Mouse (Mus musculus) cerebellum, adult 9-10 months (tissue): ENCODE measurements around the gene Nfkbie.
A peak's percentile ranks its signal among the peaks of the same experiment; 100 is the strongest.

Source experiments
- DNase-seq: peaks from one replicate; pipeline ENCODE4 v3.0.0; 2022

Nfkbie gene

GRCm38 (mm10) chr17:45544001-45544872 is 11.3 kb upstream of the Nfkbie start:
- peak; percentile 75 for DNase-seq

- peak; percentile 61 for DNase-seq
These were observed 10.6 kb upstream of the Nfkbie start for GRCm38 (mm10) chr17:45544873-45545277.

GRCm38 (mm10) chr17:45545278-45545961 is 10.1 kb upstream of the Nfkbie start:
- DNase-seq, result peak; percentile 63

- peak; percentile 80 for DNase-seq
These were observed 8.6 kb upstream of the Nfkbie start for GRCm38 (mm10) chr17:45546941-45547340.

- DNase-seq, result peak; percentile 84
These were observed 7.9 kb upstream of the Nfkbie start for GRCm38 (mm10) chr17:45547461-45548190.

GRCm38 (mm10) chr17:45548541-45549512 is 6.7 kb upstream of the Nfkbie start:
- DNase-seq, result peak; percentile 90

GRCm38 (mm10) chr17:45549617-45550181 is 5.8 kb upstream of the Nfkbie start, which contains the start of gene Tmem151b:
Gene Tmem151b, minus strand, starts transcription at chr17:45549677.
- peak; percentile 81 for DNase-seq

GRCm38 (mm10) chr17:45550253-45550652 is 5.2 kb upstream of the Nfkbie start:
- peak; percentile 69 for DNase-seq

GRCm38 (mm10) chr17:45551249-45551796 is 4.2 kb upstream of the Nfkbie start:
- no peak for DNase-seq

- DNase-seq, result peak; percentile 94
These were observed 3.6 kb upstream of the Nfkbie start for GRCm38 (mm10) chr17:45551816-45552451.

GRCm38 (mm10) chr17:45553065-45553464 is 2.4 kb upstream of the Nfkbie start:
- no peak for DNase-seq

- DNase-seq, result peak; percentile 44
These were observed 1.1 kb upstream of the Nfkbie start for GRCm38 (mm10) chr17:45554420-45554819.

- peak; percentile 55 for DNase-seq
These were observed 595 bp downstream of the Nfkbie start for GRCm38 (mm10) chr17:45556107-45556489.

GRCm38 (mm10) chr17:45556514-45557245 is 1.2 kb downstream of the Nfkbie start:
- no peak for DNase-seq

- no peak for DNase-seq
These were observed 1.8 kb downstream of the Nfkbie start for GRCm38 (mm10) chr17:45557246-45557824.

GRCm38 (mm10) chr17:45557998-45558862 is 2.7 kb downstream of the Nfkbie start:
- peak; percentile 55 for DNase-seq

- peak; percentile 84 for DNase-seq
These were observed 4.4 kb downstream of the Nfkbie start for GRCm38 (mm10) chr17:45559732-45560525.

GRCm38 (mm10) chr17:45563216-45563615 is 7.7 kb downstream of the Nfkbie start:
- peak; percentile 69 for DNase-seq
